Mouse (Mus musculus) lung, postnatal 10 days (tissue): ENCODE results near the gene 5031439G07Rik.

ENCODE experiments used
- DNase-seq: peaks from one replicate; pipeline ENCODE4 v3.0.0; 2021

Gene 5031439G07Rik

GRCm38 (mm10) chr15:84994498-84994897 is 6.1 kb upstream of the 5031439G07Rik start:
- DNase-seq: no peak

GRCm38 (mm10) chr15:84989771-84990170 is 1.4 kb upstream of the 5031439G07Rik start:
- no peak for DNase-seq

- no peak for DNase-seq
Observed at GRCm38 (mm10) chr15:84989098-84989497, 747 bp upstream of the 5031439G07Rik start.

GRCm38 (mm10) chr15:84987020-84987815 is 1.1 kb downstream of the 5031439G07Rik start:
- peak; percentile 58 for DNase-seq

- DNase-seq: no peak
Observed at GRCm38 (mm10) chr15:84986171-84987019, 2.0 kb downstream of the 5031439G07Rik start.

GRCm38 (mm10) chr15:84985516-84986160 is 2.7 kb downstream of the 5031439G07Rik start:
- DNase-seq: no peak

GRCm38 (mm10) chr15:84983721-84984120 is 4.6 kb downstream of the 5031439G07Rik start:
- no peak for DNase-seq

- no peak for DNase-seq
Observed at GRCm38 (mm10) chr15:84982888-84983287, 5.5 kb downstream of the 5031439G07Rik start.

- peak; percentile 79 for DNase-seq
Observed at GRCm38 (mm10) chr15:84981609-84982313, 6.6 kb downstream of the 5031439G07Rik start.

GRCm38 (mm10) chr15:84975729-84976128 is 12.6 kb downstream of the 5031439G07Rik start:
- DNase-seq: no peak

- DNase-seq: no peak
Observed at GRCm38 (mm10) chr15:84973544-84973871, 14.8 kb downstream of the 5031439G07Rik start.

GRCm38 (mm10) chr15:84972860-84973543 is 15.3 kb downstream of the 5031439G07Rik start:
- no peak for DNase-seq

GRCm38 (mm10) chr15:84968534-84968933 is 19.8 kb downstream of the 5031439G07Rik start:
- no peak for DNase-seq

- peak; percentile 59 for DNase-seq
Observed at GRCm38 (mm10) chr15:84965575-84966360, 22.6 kb downstream of the 5031439G07Rik start.

GRCm38 (mm10) chr15:84964771-84965170 is 23.6 kb downstream of the 5031439G07Rik start:
- DNase-seq: no peak

- DNase-seq: no peak
Observed at GRCm38 (mm10) chr15:84962518-84962917, 25.8 kb downstream of the 5031439G07Rik start.

- no peak for DNase-seq
Observed at GRCm38 (mm10) chr15:84960692-84961091, 27.7 kb downstream of the 5031439G07Rik start.

GRCm38 (mm10) chr15:84959891-84960290 is 28.5 kb downstream of the 5031439G07Rik start:
- DNase-seq: no peak

- DNase-seq: no peak
Observed at GRCm38 (mm10) chr15:84958331-84958730, 30.0 kb downstream of the 5031439G07Rik start.

- no peak for DNase-seq
Observed at GRCm38 (mm10) chr15:84957851-84958250, 30.5 kb downstream of the 5031439G07Rik start.

- DNase-seq: no peak
Observed at GRCm38 (mm10) chr15:84953259-84953658, 35.1 kb downstream of the 5031439G07Rik start.
